Mouse (Mus musculus) central nervous system, embryonic 18 days (tissue): ENCODE measurements around the gene D6Wsu163e. TPM values are rescaled to one million over a fixed set of nuclear protein-coding genes. Genes with fewer than 3 reads are reported as not detected.

ENCODE experiments used
- polyA plus RNA-seq: library from polyadenylated mRNA; depleted of rRNA; stranded (reverse); fragments of >200 nt; gene quantifications from 2 replicates; pipeline ENCODE4 v1.2.3, GENCODE M21; 2012; rRNA removed

D6Wsu163e gene
- 27.7 and 30.9 TPM in 2 replicates for polyA plus RNA-seq

DNA sequence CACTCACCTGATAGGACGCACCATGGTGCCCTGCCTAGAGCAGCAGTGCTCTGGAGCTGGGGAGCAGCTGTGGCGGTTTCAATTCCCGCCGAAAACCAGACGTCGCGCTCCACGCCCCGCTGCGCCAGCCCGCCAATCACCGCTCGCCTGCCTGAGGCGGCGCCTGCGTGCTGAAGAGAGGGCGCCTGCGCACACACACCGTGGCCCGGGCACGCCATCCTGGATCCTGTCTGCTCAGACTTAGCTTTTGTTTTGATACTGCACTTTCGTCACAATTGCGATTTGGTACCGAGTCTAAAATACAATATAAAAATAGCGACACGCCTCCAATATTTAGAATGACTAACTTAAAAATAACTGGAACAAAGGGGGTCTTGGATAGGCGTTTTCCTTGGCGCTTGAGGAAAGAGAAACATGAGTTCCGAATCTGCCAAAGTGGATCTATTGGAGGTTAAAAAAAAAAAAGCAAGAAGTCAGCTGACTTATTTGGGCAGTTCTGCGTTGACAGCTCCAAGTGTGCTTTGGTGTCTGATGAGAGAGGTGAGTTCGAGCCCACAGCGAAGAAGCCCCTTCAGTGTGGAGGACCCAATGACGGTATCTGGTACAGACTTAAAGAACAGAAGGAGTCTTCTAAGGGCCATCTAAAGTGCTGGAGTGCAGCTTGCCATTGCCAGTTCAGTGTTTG is at the start of gene D6Wsu163e, which contains the start of gene Rad51ap1:
D6Wsu163e (plus strand) TSS at position 476 of the 685 bp plus-strand sequence.
Rad51ap1 (minus strand) TSS at position 101 of the 685 bp plus-strand sequence.

DNA sequence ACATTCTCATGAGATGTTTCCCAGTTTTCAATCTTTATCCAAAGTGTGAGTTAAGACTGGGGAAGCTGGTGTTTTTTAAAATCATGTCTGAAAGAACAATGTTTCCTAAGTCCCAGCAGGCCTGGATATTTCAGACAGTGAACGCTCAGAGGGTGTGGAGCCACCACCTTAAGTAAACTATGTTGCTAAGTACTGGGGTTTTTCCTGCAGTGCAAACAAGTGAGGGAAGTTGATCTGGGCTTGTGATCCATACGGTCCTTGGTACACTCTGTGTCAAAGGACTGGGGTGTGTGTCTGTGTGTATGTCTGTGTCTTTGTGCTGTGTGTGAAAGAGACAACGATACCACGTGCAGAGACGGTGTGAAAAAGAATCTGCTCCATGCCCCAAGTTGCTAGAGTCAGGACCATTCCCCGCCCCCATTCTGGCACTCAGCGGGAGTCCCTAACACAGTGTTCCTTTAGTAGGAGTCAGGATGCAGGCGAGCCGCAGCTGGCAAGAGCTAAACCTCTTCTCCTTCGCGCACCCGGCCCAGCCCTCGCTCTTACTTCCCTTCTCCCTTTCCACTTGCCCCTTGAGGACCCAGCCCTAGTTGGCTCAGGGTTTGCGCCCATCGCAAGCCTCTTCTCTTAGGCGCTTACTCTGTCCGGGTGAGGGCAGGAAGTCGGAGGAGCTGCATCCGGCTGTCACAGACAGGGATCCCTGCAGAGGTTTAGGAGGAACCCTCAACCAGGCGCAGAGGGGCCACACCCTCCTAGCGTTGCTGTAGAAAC is 18.5 kb upstream of the D6Wsu163e start, which contains the start of gene Dyrk4:
Dyrk4 (minus strand) TSS at position 729 of the 771 bp plus-strand sequence.

GRCm38 (mm10) chr6:127014906-127015770 is 75.4 kb downstream of the D6Wsu163e start, which contains the start of gene Fgf6:
TSS of gene Fgf6 (plus strand) at chr6:127015586.

Other genes starting within 250 kb of the D6Wsu163e start
- 22.2 and 22.7 TPM in 2 replicates for gene Kcna6, start 199.3 kb upstream of the D6Wsu163e start, polyA plus RNA-seq
- 110 and 115 TPM in 2 replicates for gene Ndufa9, start 90.8 kb upstream of the D6Wsu163e start, polyA plus RNA-seq
- 0.09 and 0.17 TPM in 2 replicates for gene Akap3, start 86.9 kb upstream of the D6Wsu163e start, polyA plus RNA-seq
- gene Dyrk4, start 18.1 kb upstream of the D6Wsu163e start, polyA plus RNA-seq: 0.06 and 0.09 TPM in 2 replicates
- gene Rad51ap1, start 375 bp upstream of the D6Wsu163e start, polyA plus RNA-seq: 14.3 and 16.1 TPM in 2 replicates
- gene Fgf6, start 75.6 kb downstream of the D6Wsu163e start, polyA plus RNA-seq: 0.09 TPM in 1 of 2 replicates, not detected in the other
- 0.51 TPM in 2 replicates for gene Fgf23, start 132.9 kb downstream of the D6Wsu163e start, polyA plus RNA-seq
- 11.7 and 13.0 TPM in 2 replicates for gene Tigar, start 169.6 kb downstream of the D6Wsu163e start, polyA plus RNA-seq
- gene Ccnd2, start 212.2 kb downstream of the D6Wsu163e start, polyA plus RNA-seq: 60.2 and 68.4 TPM in 2 replicates